Mouse (Mus musculus): ENCODE measurements around the gene Polr3gl.

- no peak for TF ChIP-seq POLR2A (IDR thresholded peaks at IDR 0.05; ENCODE audit: low read depth, low read length)
- TF ChIP-seq CTCF (IDR thresholded peaks at IDR 0.05; ENCODE audit: extremely low read depth, insufficient read depth, insufficient read length, insufficient replicate concordance), result no peak
These were observed 7.3 kb upstream of the Polr3gl start for GRCm38 (mm10) chr3:96601251-96601787.

All from spleen, adult 2 months (tissue).